Mouse (Mus musculus) CH12.LX (cell line): Measurements from ENCODE around the gene Zfp777. TPM values are rescaled to one million over a fixed set of nuclear protein-coding genes. Genes with fewer than 3 reads are reported as not detected.

Experiments
- DNase-seq: peaks from one replicate; pipeline ENCODE4 v3.0.0-alpha.2; 2013; ENCODE audit errors: extremely low read depth
- H3K27ac ChIP-seq: 2 replicates; pipeline ENCODE4 v1.5.1; 2012; ENCODE audit warnings: low read depth, mild to moderate bottlenecking, control low read depth, moderate library complexity; ENCODE audit not compliant: insufficient read depth
- H3K27me3 ChIP-seq: replicated peaks from 2 replicates; pipeline ENCODE3; 2012; ENCODE audit warnings: inconsistent platforms
- H3K36me3 ChIP-seq, 2 experiments: replicated peaks in 1 of 2; 2 replicates each; pipeline versions ENCODE3 to v1.6.1; 2012; ENCODE audit warnings: inconsistent platforms in 1 of 2, low read length in 1 of 2, mild to moderate bottlenecking in 1 of 2, mixed read lengths in 1 of 2, moderate library complexity in 1 of 2; ENCODE audit not compliant: control insufficient read depth in 1 of 2, insufficient read depth in 1 of 2
- H3K4me1 ChIP-seq, 2 experiments: 2 replicates each; pipeline ENCODE4 v1.6.1; 2012; ENCODE audit warnings: inconsistent platforms in 1 of 2, moderate library complexity in 1 of 2; ENCODE audit not compliant: insufficient read depth in 2 of 2, control insufficient read depth in 1 of 2
- H3K4me2 ChIP-seq: 2 replicates; pipeline ENCODE4 v1.6.1; 2012; ENCODE audit warnings: low read depth, mild to moderate bottlenecking, control low read depth; ENCODE audit not compliant: poor library complexity, insufficient read depth, severe bottlenecking
- H3K4me3 ChIP-seq, 3 experiments: fragments of 150-350 bp in 1 of 3; sonication (generic) in 1 of 3; replicated peaks in 1 of 3; 2 replicates each; pipeline versions ENCODE3 to v1.5.1; 2011 to 2012; ENCODE audit warnings: low read depth in 2 of 3, low read length in 2 of 3, mild to moderate bottlenecking in 2 of 3, moderate library complexity in 2 of 3, control low read depth in 1 of 3, improper control_type of control experiment in 1 of 3, inconsistent platforms in 1 of 3, mixed read lengths in 1 of 3; ENCODE audit not compliant: poor library complexity in 1 of 3
- H3K79me2 ChIP-seq: replicated peaks from 2 replicates; pipeline ENCODE4 v1.6.1; 2012; ENCODE audit warnings: mild to moderate bottlenecking, moderate library complexity; ENCODE audit not compliant: control insufficient read depth, poor library complexity, insufficient read depth, severe bottlenecking; ENCODE audit errors: extremely low read depth
- H3K9ac ChIP-seq: 2 replicates; pipeline ENCODE4 v1.6.1; 2012; ENCODE audit warnings: low read depth, mild to moderate bottlenecking, control low read depth, moderate library complexity; ENCODE audit not compliant: insufficient read depth
- H3K9me3 ChIP-seq: replicated peaks from 2 replicates; pipeline ENCODE3; 2012; ENCODE audit warnings: low read length, inconsistent platforms, mixed read lengths
- CTCF ChIP-seq, 2 experiments: IDR thresholded peaks in 1 of 2; conservative IDR thresholded peaks in 1 of 2; 2 replicates each; pipeline ENCODE4 v1.5.1; 2011 to 2012; ENCODE audit warnings: low read depth in 2 of 2, low read length in 2 of 2, improper control_type of control experiment in 1 of 2, inconsistent platforms in 1 of 2, mild to moderate bottlenecking in 1 of 2, moderate library complexity in 1 of 2
- HCFC1 ChIP-seq: IDR thresholded peaks from 2 replicates; pipeline ENCODE4 v1.6.1; 2012; ENCODE audit warnings: low read depth, mild to moderate bottlenecking, inconsistent platforms, low read length, improper control_type of control experiment
- MAZ ChIP-seq: IDR thresholded peaks from 2 replicates; pipeline ENCODE4 v1.6.1; 2012; ENCODE audit warnings: low read depth, mild to moderate bottlenecking, inconsistent platforms, low read length, improper control_type of control experiment, moderate library complexity
- MYC ChIP-seq: IDR thresholded peaks from 2 replicates; pipeline ENCODE4 v1.6.1; 2011; ENCODE audit warnings: low read depth, mild to moderate bottlenecking, improper control_type of control experiment, low read length
- POLR2A ChIP-seq: IDR thresholded peaks from 2 replicates; pipeline ENCODE4 v1.6.1; 2011; ENCODE audit warnings: low read depth, mild to moderate bottlenecking, improper control_type of control experiment, low read length
- SIN3A ChIP-seq: IDR thresholded peaks from 2 replicates; pipeline ENCODE4 v1.6.1; 2012; ENCODE audit warnings: low read length, improper control_type of control experiment, inconsistent platforms
- TBP ChIP-seq: conservative IDR thresholded peaks from 2 replicates; pipeline ENCODE4 v1.6.1; 2011; ENCODE audit warnings: low read depth, low read length, improper control_type of control experiment
- TCF12 ChIP-seq: IDR thresholded peaks from 2 replicates; pipeline ENCODE4 v1.6.1; 2014; ENCODE audit warnings: low read depth, mild to moderate bottlenecking, inconsistent platforms, low read length, improper control_type of control experiment
- dilution Hi-C: fragments of 300-500 bp; cut with MboI; formaldehyde crosslinking; loops from 2 replicates; pipeline ENCODE4 v1.14.3; 2020; ENCODE audit warnings: low sequenced_read_pairs; ENCODE audit not compliant: extremely low pct_unique_long_range_greater_than_20kb, extremely low pct_ligation_motif_present
- in situ Hi-C: fragments of 300-500 bp; cut with MboI; formaldehyde crosslinking; loops from 3 replicates; pipeline ENCODE4 v1.14.3; 2019; ENCODE audit warnings: low sequenced_read_pairs, low pct_ligation_motif_present, low pct_unique_long_range_greater_than_20kb, mixed read lengths
- polyA plus RNA-seq: library from polyadenylated mRNA; unstranded; fragments of >175 nt; gene quantifications from 2 replicates; pipeline ENCODE4 v1.2.1, GENCODE M21; 2012; ENCODE audit warnings: low read depth; ENCODE audit not compliant: insufficient read length
- total RNA-seq, 2 experiments: library from RNA; depleted of rRNA; stranded (reverse); fragments of 300-350 nt in 1 of 2; fragments of >200 nt in 1 of 2; gene quantifications; 2 replicates each; pipeline ENCODE4 v1.2.3; 2012 to 2014

Gene Zfp777
- total and polyA plus RNA-seq, 3 experiments = 7.1 to 16.5 (median 13.6) TPM

- Histone ChIP-seq H3K4me3 (no peak overlapping the region), H3K9me3 (peaks cover 12% of the 10 kb centered on the region), H3K27ac (no peak overlapping the region), H3K79me2 (no peaks in the 10 kb centered on the region), H3K27me3 (no peaks in the 10 kb centered on the region), H3K9ac (no peak overlapping the region), H3K4me2 (no peak overlapping the region), H3K4me1 (peaks cover 0 to 8% of the 10 kb centered on the region in 2 experiments; a peak in 1 of 4 replicates), H3K36me3 (peaks cover 41 to 77% of the 10 kb centered on the region in 2 experiments)
- dilution Hi-C loops (no loop called here), in situ Hi-C loops (no loop called here)
- no peak for DNase-seq
- TF ChIP-seq TBP (no peak), CTCF (conservative IDR thresholded peaks at IDR 0.05 in 1 of 2, IDR thresholded peaks at IDR 0.05 in 1 of 2; ENCODE audit: low read depth in 2 of 2, low read length in 2 of 2) (peak in 1 of 2 experiments; percentile 25; a peak in 2 of 4 replicates)
Observed at GRCm38 (mm10) chr6:48025905-48026660, 22.6 kb downstream of the Zfp777 start.

GRCm38 (mm10) chr6:48024994-48025345, 23.7 kb downstream of the Zfp777 start:
- H3K4me3 ChIP-seq = no peak overlapping the region
- H3K36me3 ChIP-seq = peaks cover 40 to 68% of the 10 kb centered on the region in 2 experiments
- no peak for TF ChIP-seq MYC
- TF ChIP-seq SIN3A = no peak
- no peak for TF ChIP-seq POLR2A
- no peak for TF ChIP-seq HCFC1
- TF ChIP-seq TCF12 = no peak
- no peak for TF ChIP-seq MAZ

GRCm38 (mm10) chr6:48024330-48024993, 24.2 kb downstream of the Zfp777 start:
- Histone ChIP-seq H3K9ac (no peak overlapping the region), H3K9me3 (peaks cover 12% of the 10 kb centered on the region), H3K36me3 (peaks cover 37 to 65% of the 10 kb centered on the region in 2 experiments)
- in situ Hi-C loops (no loop called here), dilution Hi-C loops (no loop called here)
- no peak for TF ChIP-seq CTCF (conservative IDR thresholded peaks at IDR 0.05 in 1 of 2, IDR thresholded peaks at IDR 0.05 in 1 of 2; ENCODE audit: low read depth in 2 of 2, low read length in 2 of 2)
- TF ChIP-seq, all 38 proteins: peak for 0
- Histone ChIP-seq H3K4me1 (peaks cover 0 to 8% of the 10 kb centered on the region in 2 experiments; a peak in 1 of 4 replicates), H3K27ac (no peak overlapping the region), H3K4me3 (no peak overlapping the region), H3K27me3 (no peaks in the 10 kb centered on the region), H3K4me2 (no peak overlapping the region), H3K79me2 (no peaks in the 10 kb centered on the region)
- DNase-seq = no peak

More at GRCm38 (mm10) chr6:48024994-48025345, 23.7 kb downstream of the Zfp777 start:
- in situ Hi-C loops = no loop called here
- DNase-seq = no peak
- Histone ChIP-seq H3K9ac (no peak overlapping the region), H3K4me1 (peaks cover 0 to 8% of the 10 kb centered on the region in 2 experiments; a peak in 1 of 4 replicates), H3K27me3 (no peaks in the 10 kb centered on the region), H3K4me2 (no peak overlapping the region), H3K79me2 (no peaks in the 10 kb centered on the region), H3K9me3 (peaks cover 12% of the 10 kb centered on the region), H3K27ac (no peak overlapping the region)
- dilution Hi-C loops = no loop called here
